Mouse (Mus musculus) lung, postnatal 36 days (tissue): ENCODE measurements around the gene Mitf.

Source experiments
- DNase-seq: peaks from one replicate; pipeline ENCODE4 v3.0.0; 2022; ENCODE audit warnings: mixed read lengths

Mitf gene

DNA sequence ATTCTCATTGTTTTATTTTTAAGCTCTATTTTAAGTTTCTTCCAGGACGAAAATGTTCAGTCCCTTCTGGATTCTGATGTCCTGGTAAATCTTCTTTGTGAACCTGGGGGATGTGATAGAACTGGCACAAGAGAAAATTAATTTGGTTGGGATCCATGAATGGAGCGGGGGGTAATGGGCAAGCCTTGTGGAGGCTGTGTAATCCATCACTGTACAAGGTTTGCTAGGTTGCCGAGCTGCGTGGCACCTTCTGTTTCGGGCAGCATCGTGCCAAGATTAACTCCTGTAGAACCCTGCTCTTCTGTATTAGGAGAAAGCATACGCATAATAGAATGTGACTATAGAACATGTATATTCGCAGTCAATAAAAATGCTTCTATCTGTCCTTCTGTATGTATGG, 76.1 kb downstream of the Mitf start:
- DNase-seq: no peak

DNA sequence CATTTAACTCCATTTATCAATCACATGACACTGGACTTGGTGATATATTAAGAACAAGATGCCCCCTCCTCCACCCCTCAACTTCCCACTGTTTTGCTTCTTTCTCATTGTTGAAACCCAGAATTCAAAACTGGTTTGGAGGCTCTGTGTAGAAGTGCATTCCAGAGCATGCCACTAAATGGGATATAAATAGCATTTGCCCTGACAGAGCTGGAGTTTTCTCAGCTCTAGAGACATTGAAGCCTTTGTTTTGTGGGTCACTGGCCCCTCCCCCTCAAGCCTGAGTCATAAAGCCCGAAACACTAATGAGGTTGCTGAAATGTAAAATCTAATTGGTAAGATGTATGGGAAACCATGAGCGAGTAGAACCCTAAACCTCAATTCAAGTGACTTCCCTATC, 76.6 kb downstream of the Mitf start:
- no peak for DNase-seq

DNA sequence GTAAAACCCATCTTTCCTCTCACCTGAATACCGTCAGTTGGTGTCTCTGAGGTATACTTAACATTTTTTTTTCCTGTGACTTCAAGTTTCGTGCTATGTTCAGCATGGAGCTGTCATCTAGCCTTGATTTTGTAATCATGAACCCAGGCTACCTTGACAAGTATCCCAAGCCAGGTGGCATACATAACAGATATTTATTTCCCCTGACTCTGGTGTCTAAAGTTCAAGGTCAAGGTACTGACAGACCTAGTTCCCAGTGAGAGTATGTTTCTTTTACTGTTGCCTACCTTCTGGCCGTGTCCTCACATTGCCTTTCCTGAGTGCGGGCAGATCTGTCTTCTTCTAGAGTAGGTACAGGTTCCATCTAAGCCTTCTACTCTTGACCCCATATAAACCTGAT, 78.1 kb downstream of the Mitf start:
- DNase-seq: no peak

DNA sequence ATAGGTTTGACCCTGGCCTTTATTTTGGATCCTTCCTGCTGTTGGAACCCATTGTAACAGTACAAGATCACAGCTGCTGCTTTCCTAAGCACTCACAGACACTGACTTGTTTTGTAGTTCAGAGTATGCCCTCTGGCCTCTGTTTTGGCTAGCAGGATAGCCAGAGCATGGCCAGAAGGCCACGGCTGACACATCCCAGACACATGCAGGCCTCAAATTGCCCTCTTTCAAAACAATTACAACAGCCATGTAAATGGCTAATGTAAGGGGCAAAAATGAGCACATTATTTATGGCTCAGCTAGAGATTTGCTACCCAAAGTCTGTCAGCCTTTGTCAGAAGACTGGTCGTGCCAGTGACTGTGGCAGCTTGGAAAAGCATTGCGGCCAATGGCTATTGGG, 78.8 kb downstream of the Mitf start:
- peak; percentile 39 for DNase-seq

DNA sequence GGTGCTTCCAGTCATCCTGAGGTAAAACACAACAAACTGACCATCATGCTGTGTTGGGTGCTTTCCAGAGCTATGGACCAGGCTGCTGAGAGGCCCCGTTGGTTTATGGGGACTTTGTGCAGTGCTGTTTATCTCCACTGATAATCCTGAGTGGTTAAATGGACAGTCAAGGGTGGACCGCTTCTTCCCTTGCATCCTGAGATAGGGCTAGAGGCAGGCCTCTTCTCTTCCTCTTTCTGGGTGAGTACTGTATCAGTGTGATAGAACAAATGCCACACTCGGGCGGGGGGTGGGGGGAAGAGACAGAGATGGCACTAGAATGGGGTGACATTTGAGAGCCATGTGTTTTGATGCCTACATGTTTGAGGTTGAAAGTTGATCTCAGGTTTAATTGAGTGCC, 81.0 kb downstream of the Mitf start:
- no peak for DNase-seq

DNA sequence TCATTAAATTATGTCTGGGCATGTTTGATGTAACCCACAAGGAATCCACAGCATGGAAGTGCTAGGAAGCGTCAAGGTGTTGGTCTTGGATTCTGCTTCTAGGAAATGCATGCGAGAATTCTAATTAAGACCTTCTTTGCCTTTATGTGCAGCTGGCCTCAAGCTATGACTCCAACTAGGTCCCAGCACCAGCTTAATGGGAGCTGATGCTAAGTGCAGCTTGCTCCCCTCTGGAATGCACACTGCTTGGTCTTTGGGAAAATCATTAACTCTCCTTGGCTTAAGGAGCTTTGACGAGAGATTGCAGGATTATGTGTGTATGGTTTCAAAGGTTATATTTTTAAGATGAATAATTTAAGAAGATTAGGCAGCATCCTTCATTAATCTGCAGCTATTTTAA, 81.7 kb downstream of the Mitf start:
- no peak for DNase-seq

DNA sequence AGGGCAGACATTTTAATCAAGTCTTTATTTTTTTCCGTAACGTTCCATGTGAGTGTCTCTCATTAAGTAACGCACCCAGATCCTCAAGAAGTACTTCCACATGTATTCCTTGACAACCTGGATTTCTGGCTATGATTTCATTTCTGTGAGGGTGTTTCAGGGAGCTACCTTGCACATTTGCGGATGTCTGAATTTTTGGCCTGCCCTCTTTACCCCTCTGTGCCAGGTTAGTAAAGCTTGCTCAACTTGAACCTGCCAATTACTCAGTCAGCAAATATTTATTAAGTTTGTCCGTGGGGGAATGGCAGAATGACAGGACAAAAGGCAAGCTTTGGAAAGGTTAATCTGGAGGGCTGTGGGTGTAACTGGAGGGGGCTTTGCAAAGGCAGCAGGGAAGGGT, 86.7 kb downstream of the Mitf start:
- DNase-seq: no peak

DNA sequence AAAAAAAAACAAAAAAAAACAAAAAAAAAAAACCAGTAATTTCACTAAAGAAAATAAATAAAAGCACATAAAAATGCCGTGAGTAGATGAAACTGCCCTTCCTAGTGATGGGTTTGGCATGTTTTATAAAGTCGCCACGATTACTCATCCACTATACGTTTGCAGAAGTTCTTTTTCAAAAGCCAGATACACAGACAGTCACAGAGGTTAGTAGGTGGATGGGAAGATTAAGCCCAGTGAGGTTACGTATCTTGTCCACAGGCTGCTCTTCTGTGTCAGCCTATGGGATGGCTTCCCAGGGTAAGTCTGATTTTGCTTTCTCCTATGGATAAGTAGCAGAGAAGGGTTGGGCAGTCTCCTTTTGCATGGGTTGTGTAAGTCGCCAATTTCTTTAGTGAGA, 90.3 kb downstream of the Mitf start:
- no peak for DNase-seq

DNA sequence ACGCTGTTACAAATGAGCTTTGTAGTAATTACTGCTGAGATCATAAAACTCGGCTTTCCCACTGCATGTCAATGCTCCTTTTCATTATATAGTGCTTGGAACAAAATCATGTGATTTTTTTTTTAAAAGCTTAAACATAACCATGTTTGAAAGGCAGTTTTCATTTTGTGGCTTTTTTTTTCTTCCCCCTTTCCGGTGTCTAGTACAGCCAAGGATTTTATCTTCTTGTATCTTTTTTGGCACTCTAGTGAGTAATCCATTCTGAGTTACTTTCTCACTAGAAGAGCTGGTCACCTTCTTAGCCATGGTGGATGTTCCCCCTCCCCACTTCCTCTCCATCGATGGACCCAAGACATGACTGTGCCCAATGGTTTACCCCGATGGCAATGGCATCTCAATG, 91.2 kb downstream of the Mitf start:
- DNase-seq: no peak

DNA sequence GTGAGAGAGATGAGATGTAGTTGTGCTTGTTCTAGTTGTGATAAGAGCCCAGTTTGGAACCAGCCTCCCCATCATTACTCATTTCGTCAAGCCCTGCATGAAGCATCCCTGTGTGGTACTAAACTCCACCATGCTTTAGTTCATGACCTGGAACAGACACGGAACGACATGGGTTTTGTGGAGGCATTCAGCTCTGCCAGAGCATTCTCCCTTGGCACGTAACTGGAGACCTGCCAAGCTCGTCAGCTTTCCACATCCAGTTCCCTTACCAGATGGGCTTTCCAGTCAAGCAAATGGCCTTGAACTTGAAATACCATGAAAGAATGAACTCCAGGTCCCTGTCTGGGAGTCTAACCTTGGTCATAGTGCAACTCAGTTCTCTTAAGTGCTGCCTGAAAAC, 94.7 kb downstream of the Mitf start:
- DNase-seq: no peak

DNA sequence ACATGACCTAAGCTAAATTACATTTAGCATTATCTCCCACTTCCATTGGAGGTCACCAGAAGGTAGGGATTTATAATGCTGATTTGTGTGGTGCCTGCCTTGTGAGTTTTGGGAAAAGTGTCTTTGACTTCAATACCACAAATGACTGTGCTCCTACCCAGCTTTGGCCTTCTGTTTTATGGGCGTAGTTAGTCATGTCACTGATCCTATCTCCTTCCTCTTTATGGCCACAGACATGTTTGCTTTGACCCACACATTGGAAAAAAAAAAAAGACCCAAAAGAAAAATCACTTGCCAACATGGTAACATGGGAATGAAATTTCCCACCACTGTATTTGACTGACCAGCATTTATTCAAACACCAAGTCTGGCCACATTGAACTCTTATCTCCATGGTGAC, 95.4 kb downstream of the Mitf start:
- no peak for DNase-seq

DNA sequence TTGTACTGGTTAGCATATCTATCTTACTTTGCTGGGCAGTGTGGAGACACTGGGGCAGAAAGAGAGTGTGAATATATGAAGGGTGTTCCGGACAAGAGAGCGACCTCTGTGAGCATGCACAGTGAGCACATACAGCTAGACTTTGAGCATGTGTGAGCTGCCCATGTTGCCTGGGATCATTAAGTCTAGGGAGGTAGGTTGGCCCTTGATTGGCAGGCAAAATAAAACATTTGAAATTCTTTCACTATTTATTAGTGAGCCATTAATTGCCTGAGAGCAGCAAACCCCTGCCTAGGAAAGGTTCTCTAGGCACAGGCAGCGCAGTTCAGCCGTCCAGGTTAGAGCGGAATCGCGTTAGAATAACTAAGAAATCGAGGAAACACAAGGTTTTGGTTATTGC, 107.9 kb downstream of the Mitf start:
- DNase-seq: no peak

DNA sequence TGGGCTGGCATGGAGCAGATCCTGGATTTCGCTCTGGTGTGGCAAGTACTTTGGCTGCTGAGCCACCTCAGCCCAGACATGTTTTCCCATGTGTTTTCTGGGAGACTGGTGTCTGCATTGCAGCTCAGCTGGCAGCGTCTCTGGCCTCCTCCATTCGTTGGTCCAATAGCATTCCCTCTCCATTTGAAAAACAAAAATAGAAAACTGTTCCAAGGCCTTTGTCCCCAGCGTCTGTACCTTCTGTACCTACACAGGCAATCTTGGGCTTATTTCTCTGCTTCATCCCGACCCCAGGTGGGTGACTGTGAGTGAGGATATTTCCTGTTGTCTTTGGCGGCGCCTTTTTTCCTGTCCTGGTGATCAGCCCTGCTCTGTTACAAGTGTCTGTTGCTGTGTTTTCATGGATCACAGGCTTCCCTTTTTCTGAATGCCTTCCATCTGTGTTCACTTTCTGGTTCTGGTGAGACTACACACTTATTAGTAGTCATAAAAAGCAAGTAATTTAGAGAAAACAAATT, 109.6 kb downstream of the Mitf start:
- DNase-seq: no peak

DNA sequence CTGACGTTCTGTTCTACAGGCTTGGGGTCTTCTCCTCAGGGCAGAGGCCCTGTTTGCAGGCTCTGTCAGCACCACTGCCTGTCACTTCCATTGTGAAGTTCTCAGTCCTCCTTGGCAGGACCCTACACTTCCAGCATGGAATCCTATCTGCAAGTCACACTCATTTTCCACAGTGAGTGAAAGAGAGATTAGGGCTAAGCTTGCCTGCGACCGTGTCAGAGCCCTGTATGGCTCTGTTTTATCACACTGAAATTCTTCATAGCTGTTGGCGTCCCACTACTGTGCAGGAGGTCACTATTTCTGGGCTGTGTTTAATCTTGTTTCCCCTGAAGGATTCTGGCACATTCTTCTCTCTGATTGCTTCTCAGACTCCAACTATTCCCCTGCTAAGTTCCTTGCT, 111.2 kb downstream of the Mitf start:
- no peak for DNase-seq

DNA sequence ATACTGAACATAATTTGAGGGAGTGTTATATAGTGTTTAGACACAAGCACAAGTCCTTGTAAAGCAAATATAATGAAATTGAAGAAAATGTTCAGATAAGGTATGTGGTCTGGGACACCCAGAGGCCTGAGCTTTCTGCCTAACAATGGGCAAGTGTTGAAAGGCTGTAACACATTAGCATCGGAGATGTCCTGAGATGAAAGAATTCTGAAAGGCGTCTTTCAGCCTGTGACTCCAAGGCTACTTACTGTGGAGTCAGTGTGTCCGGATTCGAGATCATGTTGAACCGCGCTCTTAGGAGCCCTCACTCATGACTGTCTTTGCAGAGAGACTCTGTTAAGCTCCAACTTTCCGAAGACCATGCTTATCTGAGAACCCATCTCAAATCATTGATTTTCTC, 111.6 kb downstream of the Mitf start:
- DNase-seq: no peak

DNA sequence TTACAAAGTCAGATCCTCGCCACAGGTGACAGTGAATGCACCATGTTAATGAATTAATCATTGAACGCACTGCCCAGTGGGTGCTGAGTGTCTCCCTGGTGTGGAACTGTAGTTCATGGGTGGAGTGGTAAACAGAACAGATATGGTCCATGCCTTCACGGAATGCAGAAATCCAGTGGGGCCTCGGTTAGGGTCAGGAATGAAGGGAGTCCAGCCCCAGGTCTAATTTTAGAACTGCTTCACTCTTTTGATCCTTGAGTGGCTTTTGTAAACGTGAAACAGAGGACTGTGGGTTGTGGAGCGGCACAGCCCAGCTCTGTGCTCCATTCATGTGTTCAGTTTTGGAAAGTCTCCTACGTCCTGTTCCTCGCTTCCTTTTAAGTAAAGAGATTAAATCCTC, 112.4 kb downstream of the Mitf start:
- DNase-seq: no peak

DNA sequence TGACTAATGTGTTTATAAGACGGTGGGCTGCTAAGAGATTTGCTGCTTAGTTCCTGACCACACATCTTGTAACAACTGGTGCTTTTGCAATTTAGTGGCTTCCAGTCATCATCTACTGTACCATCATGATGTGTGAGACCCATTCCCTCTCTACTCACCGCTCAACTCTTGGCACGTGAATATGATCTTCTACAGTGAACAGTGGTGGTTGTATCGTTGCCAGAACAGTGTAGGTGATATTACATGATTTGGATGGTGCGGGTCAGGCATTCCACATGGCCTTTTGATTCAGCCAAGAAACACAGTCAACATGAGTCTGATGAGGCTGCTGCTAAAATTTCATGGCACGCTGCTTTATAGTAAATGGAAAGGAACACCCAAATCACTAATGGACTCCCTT, 114.7 kb downstream of the Mitf start:
- DNase-seq: no peak

DNA sequence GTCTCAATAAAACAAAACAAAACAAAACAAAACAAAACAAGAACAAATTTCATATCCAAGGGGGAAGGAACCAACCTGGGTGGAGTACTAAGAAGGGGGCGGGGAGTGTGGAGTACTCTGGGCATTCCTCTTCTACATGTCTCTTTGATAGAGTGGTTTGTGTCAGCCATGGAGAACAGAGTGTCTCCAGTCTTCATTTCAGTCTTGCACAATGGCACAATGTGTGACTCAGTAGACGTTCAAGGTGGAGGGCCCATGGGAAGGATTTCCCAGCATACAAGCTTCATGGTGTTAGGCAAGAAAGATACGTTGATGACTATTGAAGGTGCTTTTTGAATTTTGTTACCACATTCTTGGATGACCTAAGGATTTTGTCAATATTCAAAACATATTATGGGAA, 117.4 kb downstream of the Mitf start:
- peak; percentile 23 for DNase-seq

DNA sequence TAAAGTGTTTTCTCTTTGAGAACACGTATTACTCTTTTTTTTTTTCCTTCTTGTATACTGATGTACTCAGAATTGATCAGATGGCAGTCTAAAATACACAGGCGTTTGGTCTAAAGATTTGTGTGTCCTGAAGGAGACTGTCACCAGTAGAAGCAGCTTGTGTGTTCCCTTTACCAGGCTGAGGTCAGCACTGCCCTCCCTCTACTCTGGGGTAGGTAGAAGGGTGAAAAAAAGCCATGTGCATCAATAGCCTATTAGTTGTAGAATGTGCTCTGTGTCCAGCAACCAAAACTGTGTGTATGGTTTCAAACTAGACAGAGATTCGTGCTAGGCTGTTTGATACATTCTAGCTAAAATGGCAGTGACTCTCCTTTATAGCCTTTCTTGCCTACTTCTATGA, 122.2 kb downstream of the Mitf start:
- no peak for DNase-seq

DNA sequence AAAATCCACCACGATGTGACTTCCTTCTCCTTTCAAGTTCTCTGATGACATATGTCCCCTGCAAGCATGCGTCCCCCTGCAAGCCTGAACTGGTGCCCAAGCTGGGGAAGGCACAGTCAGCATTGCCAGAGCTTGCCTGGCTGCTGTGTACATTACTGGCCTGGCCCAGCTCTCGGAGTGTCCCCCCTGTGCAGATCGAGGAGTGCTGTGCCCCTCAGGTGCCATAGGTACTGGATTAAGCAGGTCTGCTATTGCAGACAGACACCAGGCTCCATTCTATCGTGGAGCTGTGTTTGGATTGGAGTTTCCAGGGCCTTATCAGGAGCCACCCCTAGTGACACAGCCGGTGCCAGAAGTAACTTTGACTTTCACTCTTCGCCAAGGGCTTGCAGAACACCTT, 122.6 kb downstream of the Mitf start:
- peak; percentile 38 for DNase-seq

DNA sequence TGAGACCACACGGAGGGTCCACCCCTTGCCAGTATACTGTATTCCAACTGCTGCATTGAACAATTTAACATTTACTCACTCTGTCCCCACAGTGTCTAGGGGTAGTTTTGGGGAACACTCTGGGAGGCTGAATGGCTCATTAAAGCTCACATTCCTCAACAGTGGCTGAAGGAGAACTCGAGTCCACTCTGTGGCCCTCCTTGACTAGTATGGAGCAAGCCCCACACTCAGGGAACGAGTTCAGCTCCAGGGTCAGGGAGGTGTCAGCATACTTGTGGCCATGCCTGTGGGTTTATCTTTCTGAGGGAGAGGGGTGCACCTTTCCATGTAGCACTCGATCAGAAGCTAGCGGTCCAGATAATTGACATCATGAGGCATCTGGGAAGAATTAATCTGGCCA, 130.3 kb downstream of the Mitf start:
- DNase-seq: peak; percentile 27

DNA sequence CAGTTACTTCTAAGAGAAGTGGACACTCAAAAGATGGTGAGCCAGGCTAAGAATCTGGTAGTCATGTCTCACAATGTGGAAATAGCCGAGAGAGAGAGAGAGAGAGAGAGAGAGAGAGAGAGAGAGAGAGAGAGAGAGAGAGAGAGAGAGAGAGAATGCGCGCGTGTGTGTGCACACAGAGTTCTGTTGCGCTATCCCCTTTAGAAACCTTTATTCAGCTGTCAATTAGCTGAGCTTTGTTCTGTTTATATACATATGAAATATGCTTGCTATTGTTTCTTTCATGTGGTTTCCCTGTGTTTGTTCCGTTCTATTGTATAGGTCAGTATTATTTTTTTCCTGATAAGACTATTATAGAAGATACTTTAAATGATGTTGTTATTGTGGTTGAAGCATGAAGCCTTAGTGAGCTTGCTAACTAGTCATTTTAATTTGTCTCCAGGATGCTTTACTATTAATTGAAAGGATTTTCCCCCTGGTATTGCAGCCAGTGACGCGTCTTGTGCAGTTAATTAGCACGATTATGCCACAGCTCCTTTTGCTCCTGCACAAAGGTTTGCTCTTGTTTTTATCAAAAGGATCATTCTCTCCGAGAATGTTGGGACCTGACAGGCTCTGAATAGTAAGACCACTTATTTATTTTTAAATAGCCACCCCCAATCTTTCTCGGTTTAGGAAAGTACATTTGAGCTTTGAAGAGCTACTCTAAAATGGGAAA, 131.2 kb downstream of the Mitf start:
- no peak for DNase-seq

DNA sequence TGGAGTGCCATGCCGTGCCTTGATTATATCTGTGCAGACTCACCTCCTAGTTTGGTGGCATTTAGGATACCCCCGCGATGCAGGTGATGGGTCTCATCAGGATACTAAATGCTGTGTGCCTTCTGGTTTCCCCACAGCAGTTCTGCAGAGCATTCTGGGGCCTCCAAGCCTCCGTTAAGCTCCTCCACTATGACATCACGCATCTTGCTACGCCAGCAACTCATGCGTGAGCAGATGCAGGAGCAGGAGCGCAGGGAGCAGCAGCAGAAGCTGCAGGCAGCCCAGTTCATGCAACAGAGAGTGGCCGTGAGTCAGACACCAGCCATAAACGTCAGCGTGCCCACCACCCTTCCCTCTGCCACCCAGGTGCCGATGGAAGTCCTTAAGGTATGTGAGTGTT, 134.1 kb downstream of the Mitf start:
- no peak for DNase-seq

DNA sequence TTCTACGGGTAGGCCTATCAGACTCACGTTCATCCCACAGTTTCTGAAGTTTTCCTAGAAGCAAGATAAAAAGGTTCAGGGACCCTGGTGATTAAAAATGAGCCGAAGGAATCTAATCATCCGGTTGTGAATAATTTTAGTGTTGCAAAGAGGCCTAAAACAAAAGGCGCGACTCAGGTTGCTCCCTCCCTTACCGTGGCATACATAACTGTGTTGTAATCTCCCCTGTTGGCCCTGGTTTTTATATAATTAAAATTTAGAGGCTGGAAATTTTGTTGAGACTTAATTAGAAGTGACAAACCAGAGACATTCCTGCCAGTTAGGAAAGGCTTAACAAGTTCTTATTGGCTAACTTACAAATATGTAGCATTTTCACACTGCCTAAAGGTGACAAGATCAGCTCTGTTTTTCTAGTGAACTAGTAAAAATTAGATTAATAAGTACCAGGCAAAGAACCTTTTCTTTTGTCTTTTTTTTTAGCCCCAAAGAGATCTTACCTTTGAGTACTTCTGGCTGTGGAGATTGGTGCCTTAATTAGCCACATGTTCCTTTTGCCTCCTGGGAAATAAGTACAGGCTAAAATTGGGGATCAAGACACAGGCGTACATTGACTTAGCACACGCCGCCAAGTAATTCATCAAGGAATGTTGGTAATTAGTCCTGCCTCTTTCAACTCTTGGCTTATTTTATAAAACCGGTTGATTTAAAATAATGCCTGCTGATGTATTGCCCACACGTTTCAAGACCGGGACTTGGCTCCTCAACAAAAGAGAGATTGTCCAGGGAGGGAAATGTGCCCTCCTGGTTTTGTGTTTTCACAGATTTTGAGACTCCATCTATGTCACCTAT, 143.4 kb downstream of the Mitf start:
- no peak for DNase-seq

DNA sequence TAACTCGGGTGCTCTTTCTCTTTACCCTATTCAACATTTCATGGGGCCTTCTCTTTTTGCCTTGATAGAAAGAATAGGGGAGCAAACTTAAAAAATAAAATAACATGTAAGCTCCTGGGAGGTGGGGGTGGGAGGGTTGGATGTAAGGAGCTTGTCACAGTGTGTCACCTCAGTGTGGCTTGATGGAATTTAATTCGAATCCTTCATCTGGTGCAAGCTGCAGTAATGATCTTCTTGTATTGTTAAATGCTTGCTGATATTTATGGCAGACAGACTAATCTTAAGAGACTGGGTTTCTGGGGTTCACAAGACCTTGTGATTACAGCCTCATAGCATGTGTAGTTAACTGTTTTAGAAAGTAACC, 144.0 kb downstream of the Mitf start:
- DNase-seq: no peak
